Mouse (Mus musculus): ENCODE data around the gene Hlf. TPM values are rescaled to one million over a fixed set of nuclear protein-coding genes. Genes with fewer than 3 reads are reported as not detected.

Hlf gene
- total and polyA plus RNA-seq, 3 experiments, result 0.33 TPM; not detected in 2

DNA sequence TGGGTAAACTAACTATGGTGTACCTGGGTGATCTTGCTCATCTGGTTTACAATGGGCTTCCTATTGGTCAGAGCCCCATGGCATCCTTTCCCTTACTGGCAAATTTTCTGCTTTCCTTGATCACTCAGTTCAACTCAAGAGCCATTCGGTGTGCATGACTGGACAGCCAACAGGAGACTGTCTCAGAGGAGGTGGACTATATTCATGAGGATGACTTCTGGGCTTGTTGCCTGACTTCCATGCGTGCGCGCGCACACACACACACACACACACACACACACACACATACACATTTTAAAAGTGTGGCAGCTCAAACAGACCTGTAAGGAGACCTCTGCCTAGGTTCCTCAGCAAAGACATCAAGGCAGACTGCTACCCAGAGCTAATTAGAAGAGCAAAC is 12.7 kb downstream of the Hlf start:
- no peak for DNase-seq (ENCODE audit: low spot score)
- H3K36me3 ChIP-seq (replicated peaks), result no peaks in the 10 kb centered on the region
- no peak overlapping the region for H3K4me3 ChIP-seq (ENCODE audit: low read depth, low read length)
- H3K4me1 ChIP-seq (ENCODE audit: insufficient read depth, low read depth, low read length), result no peaks in the 10 kb centered on the region
- H3K27me3 ChIP-seq (ENCODE audit: insufficient read depth, low read length), result no peaks in the 10 kb centered on the region
- ATAC-seq (ENCODE audit: extremely low read depth, insufficient number of reproducible peaks, low FRiP score, poor library complexity, severe bottlenecking), result no peak
- TF ChIP-seq GATA2 (IDR thresholded peaks at IDR 0.05; ENCODE audit: borderline replicate concordance, low read depth, low read length) (no peak), CTCF (IDR thresholded peaks at IDR 0.05; ENCODE audit: low read depth, low read length) (no peak), TAL1 (conservative IDR thresholded peaks at IDR 0.05; ENCODE audit: low read depth, low read length) (no peak), GATA1 (IDR thresholded peaks at IDR 0.05; ENCODE audit: borderline replicate concordance, low read length) (no peak), POLR2AphosphoS5 (IDR thresholded peaks at IDR 0.05; ENCODE audit: insufficient replicate concordance, low read depth, low read length) (no peak)
- peaks cover 6% of the 10 kb centered on the region; the same call in 1 of the 2 replicates for H3K9me3 ChIP-seq (replicated peaks)

DNA sequence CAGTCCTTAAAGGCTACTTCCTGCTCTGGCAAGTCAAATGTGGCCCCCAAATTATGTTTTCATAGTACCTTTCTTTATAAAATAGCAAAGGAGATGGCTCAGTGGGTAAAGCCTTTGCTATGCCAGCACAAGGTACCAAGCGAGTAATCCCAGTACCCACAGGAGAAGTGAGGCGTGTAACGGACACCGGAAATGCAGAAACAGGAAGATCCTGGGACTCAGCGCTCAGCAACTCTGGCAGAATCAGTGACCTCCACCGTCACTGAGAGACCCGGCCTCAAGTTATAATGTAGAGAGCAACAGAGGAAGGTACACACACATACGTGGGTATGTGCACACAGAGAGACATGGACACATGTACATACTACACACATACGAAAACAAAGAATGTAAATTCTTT is 14.3 kb downstream of the Hlf start:
- no peak overlapping the region for H3K4me3 ChIP-seq (ENCODE audit: low read depth, low read length)
- TF ChIP-seq POLR2AphosphoS5 (IDR thresholded peaks at IDR 0.05; ENCODE audit: insufficient replicate concordance, low read depth, low read length), result no peak
- no peak for TF ChIP-seq CTCF (IDR thresholded peaks at IDR 0.05; ENCODE audit: low read depth, low read length)
- TF ChIP-seq GATA1 (IDR thresholded peaks at IDR 0.05; ENCODE audit: borderline replicate concordance, low read length), result no peak
- peaks cover 6% of the 10 kb centered on the region; the same call in 1 of the 2 replicates for H3K9me3 ChIP-seq (replicated peaks)
- DNase-seq (ENCODE audit: low spot score) (no peak), ATAC-seq (ENCODE audit: extremely low read depth, insufficient number of reproducible peaks, low FRiP score, poor library complexity, severe bottlenecking) (no peak)
- H3K36me3 ChIP-seq (replicated peaks), result no peaks in the 10 kb centered on the region
- no peaks in the 10 kb centered on the region for H3K4me1 ChIP-seq (ENCODE audit: insufficient read depth, low read depth, low read length)
- H3K27me3 ChIP-seq (ENCODE audit: insufficient read depth, low read length), result no peaks in the 10 kb centered on the region

DNA sequence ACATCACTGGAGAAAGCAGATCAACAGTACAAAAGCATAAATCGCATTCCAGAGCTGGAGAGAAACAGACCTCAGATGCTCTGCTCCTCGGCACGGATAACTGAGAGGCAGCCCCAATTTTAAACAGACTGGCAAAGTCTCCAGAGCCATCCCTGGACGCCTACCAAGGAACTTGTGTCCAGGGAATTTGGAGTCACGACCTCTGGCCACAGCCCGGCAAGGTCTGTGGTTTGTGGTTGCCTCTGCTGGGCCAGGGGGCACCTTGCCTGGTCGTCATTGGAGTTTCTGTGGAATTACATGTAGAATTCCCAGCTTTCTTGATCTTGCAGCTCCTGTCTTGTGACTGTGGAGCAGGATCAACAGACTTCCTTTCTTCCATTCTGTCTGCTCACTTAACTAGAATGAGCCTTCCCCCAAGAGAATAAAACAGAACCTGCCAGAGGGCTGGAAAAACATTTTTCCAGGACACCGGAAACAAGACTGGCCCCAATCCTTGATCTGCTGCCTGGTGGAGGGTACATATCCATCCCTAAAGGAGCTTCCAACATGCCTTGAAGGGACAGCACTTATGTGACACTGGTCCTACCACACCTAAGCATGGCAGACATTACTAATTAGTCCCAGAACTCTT is 19.1 kb downstream of the Hlf start:
- Histone ChIP-seq H3K27me3 (ENCODE audit: insufficient read depth, low read length) (no peaks in the 10 kb centered on the region), H3K4me3 (ENCODE audit: low read depth, low read length) (no peak overlapping the region), H3K4me1 (ENCODE audit: insufficient read depth, low read depth, low read length) (no peaks in the 10 kb centered on the region), H3K9me3 (replicated peaks) (peaks cover 6% of the 10 kb centered on the region; the same call in 1 of the 2 replicates), H3K36me3 (replicated peaks) (no peaks in the 10 kb centered on the region)
- TF ChIP-seq GATA2 (IDR thresholded peaks at IDR 0.05; ENCODE audit: borderline replicate concordance, low read depth, low read length) (no peak), TAL1 (conservative IDR thresholded peaks at IDR 0.05; ENCODE audit: low read depth, low read length) (no peak), CTCF (IDR thresholded peaks at IDR 0.05; ENCODE audit: low read depth, low read length) (no peak)
- DNase-seq (ENCODE audit: low spot score), result no peak
- ATAC-seq (ENCODE audit: extremely low read depth, insufficient number of reproducible peaks, low FRiP score, poor library complexity, severe bottlenecking), result no peak

DNA sequence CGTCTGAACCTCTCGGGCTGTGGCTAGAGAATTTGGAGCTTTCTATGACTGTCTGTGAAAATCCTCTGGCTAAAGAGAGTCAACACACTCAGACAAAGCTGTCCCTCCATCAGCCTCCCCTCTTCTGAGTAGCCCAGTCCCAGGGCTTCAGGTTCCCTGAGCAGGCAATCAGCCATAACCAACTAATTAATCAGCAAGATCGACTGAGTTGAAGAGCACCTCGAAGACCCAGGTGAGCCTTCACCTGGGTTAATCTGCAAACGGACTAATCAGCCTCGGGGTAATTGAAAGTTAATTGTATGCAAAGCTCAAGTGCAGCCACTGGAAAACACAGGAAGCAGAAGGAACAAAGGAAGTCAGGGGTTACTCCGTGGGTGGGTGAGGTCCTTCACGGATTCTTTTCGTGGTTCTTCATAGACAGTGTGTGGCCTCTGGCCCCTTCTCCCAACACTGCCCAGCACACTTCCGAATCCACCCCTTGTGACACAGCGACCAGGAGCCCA is 19.9 kb downstream of the Hlf start:
- TF ChIP-seq GATA1 (IDR thresholded peaks at IDR 0.05; ENCODE audit: borderline replicate concordance, low read length) (no peak), POLR2AphosphoS5 (IDR thresholded peaks at IDR 0.05; ENCODE audit: insufficient replicate concordance, low read depth, low read length) (no peak), TAL1 (conservative IDR thresholded peaks at IDR 0.05; ENCODE audit: low read depth, low read length) (no peak), GATA2 (IDR thresholded peaks at IDR 0.05; ENCODE audit: borderline replicate concordance, low read depth, low read length) (no peak), CTCF (IDR thresholded peaks at IDR 0.05; ENCODE audit: low read depth, low read length) (no peak)
- Histone ChIP-seq H3K4me3 (ENCODE audit: low read depth, low read length) (no peak overlapping the region), H3K9me3 (replicated peaks) (peaks cover 8% of the 10 kb centered on the region; the same call in 1 of the 2 replicates), H3K27me3 (ENCODE audit: insufficient read depth, low read length) (no peaks in the 10 kb centered on the region), H3K4me1 (ENCODE audit: insufficient read depth, low read depth, low read length) (no peaks in the 10 kb centered on the region), H3K36me3 (replicated peaks) (no peaks in the 10 kb centered on the region)
- ATAC-seq (ENCODE audit: extremely low read depth, insufficient number of reproducible peaks, low FRiP score, poor library complexity, severe bottlenecking) (no peak), DNase-seq (ENCODE audit: low spot score) (no peak)

DNA sequence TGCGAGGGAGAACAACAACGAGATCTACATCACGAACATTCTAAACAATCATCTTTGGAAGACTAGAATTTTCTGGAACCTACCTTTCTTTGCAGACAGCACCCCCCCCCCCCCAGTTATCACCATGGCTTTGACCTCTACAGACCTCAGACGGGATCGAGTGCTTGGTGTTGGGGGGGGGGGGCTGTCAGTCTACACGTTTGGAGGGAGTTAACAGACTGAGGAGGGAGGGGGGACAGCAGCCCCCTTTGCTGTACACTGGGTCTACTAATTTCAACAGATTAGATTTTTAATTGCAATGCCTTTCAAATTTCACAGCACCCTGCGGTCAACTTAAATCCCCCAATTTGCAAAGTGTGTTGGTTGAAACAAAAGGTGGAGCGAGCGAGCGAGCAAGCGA is 20.3 kb downstream of the Hlf start:
- Histone ChIP-seq H3K9me3 (replicated peaks) (0 out of 2 replicates have a peak, but pooled peaks cover 3% of the 10 kb centered on the region), H3K4me1 (ENCODE audit: insufficient read depth, low read depth, low read length) (no peaks in the 10 kb centered on the region), H3K4me3 (ENCODE audit: low read depth, low read length) (no peak overlapping the region), H3K36me3 (replicated peaks) (no peaks in the 10 kb centered on the region), H3K27me3 (ENCODE audit: insufficient read depth, low read length) (no peaks in the 10 kb centered on the region)
- ATAC-seq (ENCODE audit: extremely low read depth, insufficient number of reproducible peaks, low FRiP score, poor library complexity, severe bottlenecking) (no peak), DNase-seq (ENCODE audit: low spot score) (no peak)
- TF ChIP-seq GATA1 (IDR thresholded peaks at IDR 0.05; ENCODE audit: borderline replicate concordance, low read length), result no peak
- no peak for TF ChIP-seq GATA2 (IDR thresholded peaks at IDR 0.05; ENCODE audit: borderline replicate concordance, low read depth, low read length)
- no peak for TF ChIP-seq TAL1 (conservative IDR thresholded peaks at IDR 0.05; ENCODE audit: low read depth, low read length)
- no peak for TF ChIP-seq CTCF (IDR thresholded peaks at IDR 0.05; ENCODE audit: low read depth, low read length)
- no peak for TF ChIP-seq POLR2AphosphoS5 (IDR thresholded peaks at IDR 0.05; ENCODE audit: insufficient replicate concordance, low read depth, low read length)

DNA sequence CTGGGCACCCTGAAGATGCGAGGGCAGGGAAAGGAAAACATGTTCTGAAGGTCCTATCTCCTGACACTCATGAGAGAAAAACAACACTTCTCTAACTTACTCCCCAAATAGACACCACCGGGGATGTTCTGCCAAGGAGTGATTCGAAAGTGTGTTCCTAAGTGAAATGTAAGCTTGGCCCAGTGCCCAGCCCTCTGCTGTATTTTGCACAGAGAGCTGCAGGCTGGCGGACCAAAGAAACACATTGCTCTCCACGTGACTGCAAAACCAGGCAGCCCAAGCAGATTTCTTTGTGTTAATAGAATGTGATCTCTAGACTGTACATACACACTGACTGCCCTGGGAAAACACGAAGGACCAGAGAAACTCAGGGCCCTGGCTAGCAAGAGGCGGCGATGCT is 21.1 kb downstream of the Hlf start:
- 0 out of 2 replicates have a peak, but pooled peaks cover 3% of the 10 kb centered on the region for H3K9me3 ChIP-seq (replicated peaks)
- no peaks in the 10 kb centered on the region for H3K4me1 ChIP-seq (ENCODE audit: insufficient read depth, low read depth, low read length)
- no peak for DNase-seq (ENCODE audit: low spot score)
- no peak overlapping the region for H3K4me3 ChIP-seq (ENCODE audit: low read depth, low read length)
- ATAC-seq (ENCODE audit: extremely low read depth, insufficient number of reproducible peaks, low FRiP score, poor library complexity, severe bottlenecking), result no peak
- TF ChIP-seq TAL1 (conservative IDR thresholded peaks at IDR 0.05; ENCODE audit: low read depth, low read length) (no peak), CTCF (IDR thresholded peaks at IDR 0.05; ENCODE audit: low read depth, low read length) (no peak), GATA1 (IDR thresholded peaks at IDR 0.05; ENCODE audit: borderline replicate concordance, low read length) (no peak), GATA2 (IDR thresholded peaks at IDR 0.05; ENCODE audit: borderline replicate concordance, low read depth, low read length) (no peak), POLR2AphosphoS5 (IDR thresholded peaks at IDR 0.05; ENCODE audit: insufficient replicate concordance, low read depth, low read length) (no peak)
- H3K27me3 ChIP-seq (ENCODE audit: insufficient read depth, low read length), result no peaks in the 10 kb centered on the region
- H3K36me3 ChIP-seq (replicated peaks), result no peaks in the 10 kb centered on the region
